Mouse (Mus musculus) embryonic facial prominence, embryonic 15.5 days (tissue): Measurements from ENCODE around the gene Ppp1ca. TPM values are rescaled to one million over a fixed set of nuclear protein-coding genes. Genes with fewer than 3 reads are reported as not detected.

Experiments
- ATAC-seq: fragments of 200-750 bp; cut with Nextera tagmentation; 2 replicates; pipeline ENCODE4 v1.8.0; 2017; ENCODE audit warnings: low read depth, moderate TSS enrichment; ENCODE audit not compliant: insufficient number of reproducible peaks, low FRiP score, low TSS enrichment
- H3K27ac ChIP-seq: fragments of 300-500 bp; sonication (generic); replicated peaks from 2 replicates; pipeline ENCODE4 v1.5.1; 2015; ENCODE audit warnings: mild to moderate bottlenecking, inconsistent platforms
- H3K27me3 ChIP-seq: fragments of 300-500 bp; sonication (generic); 2 replicates; pipeline ENCODE4 v1.6.1; 2015; ENCODE audit warnings: inconsistent platforms
- H3K36me3 ChIP-seq: fragments of 300-500 bp; sonication (generic); 2 replicates; pipeline ENCODE4 v1.6.1; 2015; ENCODE audit warnings: mild to moderate bottlenecking, inconsistent platforms
- H3K4me1 ChIP-seq: fragments of 300-500 bp; sonication (generic); 2 replicates; pipeline ENCODE4 v1.6.1; 2015; ENCODE audit warnings: inconsistent platforms
- H3K4me2 ChIP-seq: fragments of 300-500 bp; sonication (generic); replicated peaks from 2 replicates; pipeline ENCODE4 v1.6.1; 2015; ENCODE audit warnings: mild to moderate bottlenecking, inconsistent platforms
- H3K4me3 ChIP-seq: fragments of 300-500 bp; sonication (generic); replicated peaks from 2 replicates; pipeline ENCODE4 v1.5.1; 2015; ENCODE audit warnings: mild to moderate bottlenecking, inconsistent platforms
- H3K9ac ChIP-seq: fragments of 300-500 bp; sonication (generic); 2 replicates; pipeline ENCODE4 v1.6.1; 2015; ENCODE audit warnings: inconsistent platforms
- H3K9me3 ChIP-seq: fragments of 300-500 bp; sonication (generic); replicated peaks from 2 replicates; pipeline ENCODE4 v1.6.1; 2016; ENCODE audit warnings: inconsistent platforms
- WGBS: fragments of 180-500 bp; shearing (Covaris S2); methylation state at CpG from one replicate; pipeline ENCODE4 v1.1.7; 2015; 5-methylcytosine and 5-hydroxymethylcytosine counted together
- polyA plus RNA-seq: library from polyadenylated mRNA; unstranded; fragments of >200 nt; fragmentation: Nextera tagmentation; extraction: Ambion mirVana; gene quantifications from 2 replicates; pipeline ENCODE4 v1.2.1, GENCODE M21; 2015

Gene Ppp1ca
- polyA plus RNA-seq, 1 experiment from 2014 or later: 745 TPM

- peaks cover 86% of the 10 kb centered on the region for H3K4me1 ChIP-seq
- WGBS: 6% methylated on average over 5 of the region's 5 CpGs
- peak overlapping the region; percentile 76 for H3K27ac ChIP-seq
- H3K4me3 ChIP-seq: peak overlapping the region; percentile 88; the same call in 1 of the 2 replicates
- peak overlapping the region; percentile 85 for H3K4me2 ChIP-seq
- H3K9me3 ChIP-seq: no peaks in the 10 kb centered on the region
- no peak overlapping the region for H3K9ac ChIP-seq
- 0 out of 2 replicates have a peak, but pooled peaks have one; percentile 27 for ATAC-seq
- H3K36me3 ChIP-seq: peaks cover 2% of the 10 kb centered on the region; the same call in 1 of the 2 replicates
- no peaks in the 10 kb centered on the region for H3K27me3 ChIP-seq
These were observed 25.3 kb downstream of the Ppp1ca start for GRCm38 (mm10) chr19:4217140-4217539.

GRCm38 (mm10) chr19:4217855-4218254, 26.0 kb downstream of the Ppp1ca start:
- Histone ChIP-seq H3K27me3 (no peaks in the 10 kb centered on the region), H3K4me1 (peaks cover 84% of the 10 kb centered on the region), H3K36me3 (peaks cover 9% of the 10 kb centered on the region; the same call in 1 of the 2 replicates), H3K9me3 (no peaks in the 10 kb centered on the region), H3K27ac (peak overlapping the region; percentile 49), H3K9ac (no peak overlapping the region), H3K4me2 (no peak overlapping the region), H3K4me3 (no peak overlapping the region)
- ATAC-seq: no peak
- WGBS: 39% methylated on average over 3 of the region's 3 CpGs

GRCm38 (mm10) chr19:4218293-4218692, 26.4 kb downstream of the Ppp1ca start:
- Histone ChIP-seq H3K36me3 (peaks cover 13% of the 10 kb centered on the region; the same call in 1 of the 2 replicates), H3K27ac (peak overlapping the region; percentile 49), H3K9ac (no peak overlapping the region), H3K4me1 (peaks cover 80% of the 10 kb centered on the region), H3K4me3 (no peak overlapping the region), H3K27me3 (no peaks in the 10 kb centered on the region), H3K9me3 (no peaks in the 10 kb centered on the region), H3K4me2 (no peak overlapping the region)
- ATAC-seq: no peak
- 67% methylated on average over 11 of the region's 11 CpGs for WGBS

- peaks cover 75% of the 10 kb centered on the region for H3K4me1 ChIP-seq
- H3K4me2 ChIP-seq: no peak overlapping the region
- peak overlapping the region; percentile 49; the same call in 1 of the 2 replicates for H3K27ac ChIP-seq
- H3K36me3 ChIP-seq: peaks cover 16% of the 10 kb centered on the region; the same call in 1 of the 2 replicates
- WGBS: 62% methylated on average over 1 of the region's 1 CpGs
- no peak overlapping the region for H3K4me3 ChIP-seq
- ATAC-seq: no peak
- no peaks in the 10 kb centered on the region for H3K9me3 ChIP-seq
- H3K27me3 ChIP-seq: no peaks in the 10 kb centered on the region
- no peak overlapping the region for H3K9ac ChIP-seq
These were observed 26.9 kb downstream of the Ppp1ca start for GRCm38 (mm10) chr19:4218784-4219183.

- WGBS: 62% methylated on average over 6 of the region's 6 CpGs
- Histone ChIP-seq H3K9me3 (no peaks in the 10 kb centered on the region), H3K4me2 (peak overlapping the region; percentile 29), H3K9ac (no peak overlapping the region), H3K4me1 (peaks cover 72% of the 10 kb centered on the region), H3K27me3 (no peaks in the 10 kb centered on the region), H3K4me3 (no peak overlapping the region), H3K27ac (peak overlapping the region; percentile 74), H3K36me3 (peaks cover 16% of the 10 kb centered on the region; the same call in 1 of the 2 replicates)
- no peak for ATAC-seq
These were observed 28.1 kb downstream of the Ppp1ca start for GRCm38 (mm10) chr19:4219943-4220342.

GRCm38 (mm10) chr19:4220416-4220815, 28.6 kb downstream of the Ppp1ca start:
- peak overlapping the region; percentile 74 for H3K27ac ChIP-seq
- 30% methylated on average over 4 of the region's 4 CpGs for WGBS
- H3K36me3 ChIP-seq: peaks cover 16% of the 10 kb centered on the region; the same call in 1 of the 2 replicates
- no peaks in the 10 kb centered on the region for H3K9me3 ChIP-seq
- H3K4me2 ChIP-seq: peak overlapping the region; percentile 29
- peaks cover 67% of the 10 kb centered on the region for H3K4me1 ChIP-seq
- no peak overlapping the region for H3K4me3 ChIP-seq
- 0 out of 2 replicates have a peak, but pooled peaks have one; percentile 20 for ATAC-seq
- no peak overlapping the region for H3K9ac ChIP-seq
- no peaks in the 10 kb centered on the region for H3K27me3 ChIP-seq

- peaks cover 16% of the 10 kb centered on the region; the same call in 1 of the 2 replicates for H3K36me3 ChIP-seq
- peaks cover 61% of the 10 kb centered on the region for H3K4me1 ChIP-seq
- H3K27ac ChIP-seq: peak overlapping the region; percentile 74
- H3K9me3 ChIP-seq: no peaks in the 10 kb centered on the region
- H3K4me3 ChIP-seq: no peak overlapping the region
- peak overlapping the region; percentile 29 for H3K4me2 ChIP-seq
- 27% methylated on average over 14 of the region's 14 CpGs for WGBS
- ATAC-seq: peak; percentile 66
- H3K9ac ChIP-seq: no peak overlapping the region
- no peaks in the 10 kb centered on the region for H3K27me3 ChIP-seq
These were observed 29.3 kb downstream of the Ppp1ca start for GRCm38 (mm10) chr19:4220957-4221743.

GRCm38 (mm10) chr19:4222165-4222564, 30.3 kb downstream of the Ppp1ca start:
- no peak overlapping the region for H3K4me2 ChIP-seq
- peaks cover 51% of the 10 kb centered on the region for H3K4me1 ChIP-seq
- no peak overlapping the region for H3K9ac ChIP-seq
- no peaks in the 10 kb centered on the region for H3K27me3 ChIP-seq
- ATAC-seq: no peak
- 78% methylated on average over 11 of the region's 11 CpGs for WGBS
- H3K4me3 ChIP-seq: no peak overlapping the region
- H3K36me3 ChIP-seq: peaks cover 16% of the 10 kb centered on the region; the same call in 1 of the 2 replicates
- H3K27ac ChIP-seq: no peak overlapping the region
- no peaks in the 10 kb centered on the region for H3K9me3 ChIP-seq

GRCm38 (mm10) chr19:4226779-4227178, 34.9 kb downstream of the Ppp1ca start:
- no peak for ATAC-seq
- Histone ChIP-seq H3K9ac (no peak overlapping the region), H3K4me3 (no peak overlapping the region), H3K9me3 (no peaks in the 10 kb centered on the region), H3K27ac (no peak overlapping the region), H3K4me2 (no peak overlapping the region), H3K4me1 (peaks cover 23% of the 10 kb centered on the region), H3K27me3 (no peaks in the 10 kb centered on the region), H3K36me3 (peaks cover 16% of the 10 kb centered on the region; the same call in 1 of the 2 replicates)
- 84% methylated on average over 7 of the region's 7 CpGs for WGBS

GRCm38 (mm10) chr19:4227446-4227845, 35.6 kb downstream of the Ppp1ca start:
- Histone ChIP-seq H3K4me3 (no peak overlapping the region), H3K4me2 (no peak overlapping the region), H3K27me3 (no peaks in the 10 kb centered on the region), H3K9me3 (no peaks in the 10 kb centered on the region), H3K4me1 (peaks cover 20% of the 10 kb centered on the region), H3K27ac (no peak overlapping the region), H3K36me3 (peaks cover 11% of the 10 kb centered on the region; the same call in 1 of the 2 replicates), H3K9ac (no peak overlapping the region; the same call in 1 of the 2 replicates)
- no peak for ATAC-seq
- 70% methylated on average over 5 of the region's 5 CpGs for WGBS

- Histone ChIP-seq H3K4me3 (no peak overlapping the region), H3K36me3 (peaks cover 5% of the 10 kb centered on the region; the same call in 1 of the 2 replicates), H3K27me3 (no peaks in the 10 kb centered on the region), H3K4me1 (peaks cover 22% of the 10 kb centered on the region), H3K4me2 (no peak overlapping the region), H3K9ac (no peak overlapping the region; the same call in 1 of the 2 replicates), H3K27ac (no peak overlapping the region; the same call in 1 of the 2 replicates), H3K9me3 (no peaks in the 10 kb centered on the region)
- 19% methylated on average over 8 of the region's 8 CpGs for WGBS
- ATAC-seq: no peak
These were observed 36.2 kb downstream of the Ppp1ca start for GRCm38 (mm10) chr19:4227894-4228678.
